Mouse (Mus musculus) limb, embryonic 11.5 days (tissue): Measurements from ENCODE around the gene Dusp12. TPM values are rescaled to one million over a fixed set of nuclear protein-coding genes. Genes with fewer than 3 reads are reported as not detected.

Experiments used
- ATAC-seq: fragments of 200-750 bp; cut with Nextera tagmentation; 2 replicates; pipeline ENCODE4 v1.8.0; 2017; ENCODE audit warnings: low read depth; ENCODE audit not compliant: insufficient number of reproducible peaks, low FRiP score, low TSS enrichment
- DNase-seq: peaks from one replicate; pipeline ENCODE4 v3.0.0-alpha.2; 2015; ENCODE audit warnings: low spot score
- H3K27ac ChIP-seq: fragments of 300-500 bp; sonication (generic); replicated peaks from 2 replicates; pipeline ENCODE4 v1.5.1; 2014; ENCODE audit warnings: low read depth, mild to moderate bottlenecking, low read length
- H3K27me3 ChIP-seq: fragments of 300-500 bp; sonication (generic); 2 replicates; pipeline ENCODE4 v1.6.1; 2014; ENCODE audit warnings: mild to moderate bottlenecking, low read length, mixed read lengths; ENCODE audit not compliant: control insufficient read depth, insufficient read depth
- H3K36me3 ChIP-seq: fragments of 300-500 bp; sonication (generic); 2 replicates; pipeline ENCODE4 v1.6.1; 2014; ENCODE audit warnings: mild to moderate bottlenecking, low read length, moderate library complexity, mixed read lengths; ENCODE audit not compliant: control insufficient read depth, insufficient read depth
- H3K4me1 ChIP-seq: fragments of 300-500 bp; sonication (generic); 2 replicates; pipeline ENCODE4 v1.6.1; 2014; ENCODE audit warnings: low read length, mixed read lengths; ENCODE audit not compliant: control insufficient read depth, insufficient read depth
- H3K4me2 ChIP-seq: fragments of 300-500 bp; sonication (generic); 2 replicates; pipeline ENCODE4 v1.6.1; 2014; ENCODE audit warnings: low read depth, mild to moderate bottlenecking, moderate library complexity; ENCODE audit not compliant: severe bottlenecking
- H3K4me3 ChIP-seq: fragments of 300-500 bp; sonication (generic); 2 replicates; pipeline ENCODE4 v1.5.1; 2014; ENCODE audit warnings: low read depth, low read length
- H3K9ac ChIP-seq: fragments of 300-500 bp; sonication (generic); 2 replicates; pipeline ENCODE4 v1.6.1; 2014; ENCODE audit warnings: mild to moderate bottlenecking, low read length
- H3K9me3 ChIP-seq: fragments of 300-500 bp; sonication (generic); 2 replicates; pipeline ENCODE4 v1.6.1; 2016; ENCODE audit warnings: low read length; ENCODE audit not compliant: control insufficient read depth
- WGBS: fragments of 180-500 bp; shearing (Covaris S2); extraction: QIAGEN DNeasy Blood & Tissue Kit; methylation state at CpG from one replicate; pipeline ENCODE4 v1.1.7; 2014; 5-methylcytosine and 5-hydroxymethylcytosine counted together
- polyA plus RNA-seq: library from polyadenylated mRNA; unstranded; fragments of >200 nt; fragmentation: Nextera tagmentation; extraction: Ambion mirVana; gene quantifications from 2 replicates; pipeline ENCODE4 v1.2.1, GENCODE M21; 2014

The Dusp12 gene
- polyA plus RNA-seq, result 40.8 and 44.9 TPM in 2 replicates

DNA sequence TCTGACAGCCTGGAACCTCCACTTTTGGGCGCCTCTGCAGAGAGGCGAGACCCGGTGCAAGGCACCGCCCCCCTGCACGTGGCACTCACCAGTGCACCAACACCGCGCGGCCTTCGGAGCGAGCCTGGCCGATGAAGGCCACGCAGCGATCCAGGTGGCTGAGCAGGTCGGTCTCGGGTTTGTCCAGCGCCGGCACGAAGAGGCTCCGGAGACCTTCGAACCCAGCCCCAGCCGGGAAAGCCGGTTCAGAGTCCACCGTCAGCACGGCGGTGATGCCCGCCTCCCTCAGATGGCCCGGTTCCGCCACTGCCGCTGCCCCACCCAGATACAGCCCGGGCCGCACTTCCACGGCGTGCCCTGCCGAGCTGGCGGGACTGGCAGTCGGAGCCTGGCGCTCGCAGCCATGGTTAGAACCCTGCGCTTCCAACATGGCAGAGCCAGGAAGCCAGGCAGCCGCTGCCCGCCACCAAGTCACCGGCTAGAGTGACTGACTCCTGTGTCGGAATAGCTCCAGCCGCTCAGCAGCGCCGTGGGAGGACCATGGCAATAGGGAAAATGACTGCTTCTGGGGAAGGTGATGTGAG, at the start of gene Dusp12, which contains the start of gene Gm26620:
TSS of gene Dusp12 (minus strand) at position 563 of the 584 bp plus-strand sequence.
TSS of gene Gm26620 (plus strand) at position 88 of the 584 bp plus-strand sequence.
- Histone ChIP-seq H3K9ac (peak within 1 kb of the TSS; percentile 87), H3K4me2 (peak within 1 kb of the TSS; percentile 59), H3K36me3 (no peaks in the 10 kb centered on the region), H3K27ac (peak within 1 kb of the TSS; percentile 42; the same call in 1 of the 2 replicates), H3K4me1 (no peaks in the 10 kb centered on the region), H3K27me3 (no peaks in the 10 kb centered on the region), H3K9me3 (no peaks in the 10 kb centered on the region), H3K4me3 (peak within 1 kb of the TSS; percentile 95)
- WGBS, result under 1% methylated on average over 46 of the region's 46 CpGs
- ATAC-seq (peak; percentile 86), DNase-seq (peak; percentile 91)

DNA sequence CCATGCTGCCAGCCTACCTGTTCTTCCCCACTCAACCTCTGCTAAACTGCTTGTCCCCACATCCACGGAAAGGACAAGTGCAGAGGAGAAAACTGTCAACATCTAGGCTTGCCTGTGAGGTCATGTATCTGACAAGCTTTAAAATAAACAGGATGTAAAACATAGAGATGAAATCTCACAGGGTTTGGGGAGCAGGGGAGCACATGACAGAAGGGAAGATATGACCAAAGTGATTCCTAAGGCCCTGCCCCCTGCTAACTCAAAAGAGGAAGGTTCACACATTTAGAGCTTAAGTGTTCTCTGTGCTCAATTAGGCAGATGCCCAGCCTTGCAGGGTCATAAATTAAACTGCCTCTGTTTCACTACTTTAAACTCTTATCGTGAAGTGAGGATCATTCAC, 49.0 kb upstream of the Dusp12 start:
- H3K9me3 ChIP-seq, result no peaks in the 10 kb centered on the region
- no peaks in the 10 kb centered on the region for H3K27me3 ChIP-seq
- ATAC-seq (no peak), DNase-seq (no peak)
- no peaks in the 10 kb centered on the region for H3K4me1 ChIP-seq
- H3K27ac ChIP-seq, result no peak overlapping the region
- WGBS, result 54% methylated on average over 2 of the region's 2 CpGs
- no peaks in the 10 kb centered on the region for H3K36me3 ChIP-seq
- no peak overlapping the region for H3K4me3 ChIP-seq
- H3K4me2 ChIP-seq, result no peak overlapping the region
- no peak overlapping the region for H3K9ac ChIP-seq

DNA sequence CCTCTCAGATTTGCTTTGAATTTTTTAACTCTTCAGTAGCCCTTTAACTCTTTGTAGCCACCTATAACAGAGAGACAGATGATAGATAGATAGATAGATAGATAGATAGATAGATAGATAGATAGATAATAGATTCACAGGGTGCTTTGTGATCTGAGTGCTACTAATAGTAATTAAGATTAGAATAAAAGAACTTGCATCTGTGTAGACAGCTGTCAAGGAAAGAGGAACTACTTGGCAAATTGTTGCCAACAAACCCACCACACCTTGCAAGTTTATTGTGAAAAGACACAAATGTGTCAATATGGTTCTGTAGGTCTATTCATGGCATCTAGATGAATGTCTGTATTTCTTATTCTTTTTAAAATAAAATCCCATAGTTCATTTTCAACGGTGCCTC, 48.6 kb upstream of the Dusp12 start:
- Histone ChIP-seq H3K27ac (no peak overlapping the region), H3K4me3 (no peak overlapping the region), H3K27me3 (no peaks in the 10 kb centered on the region), H3K9me3 (no peaks in the 10 kb centered on the region), H3K36me3 (no peaks in the 10 kb centered on the region), H3K4me2 (no peak overlapping the region), H3K4me1 (no peaks in the 10 kb centered on the region), H3K9ac (no peak overlapping the region)
- WGBS, result 79% methylated on average over 1 of the region's 1 CpGs
- DNase-seq (no peak), ATAC-seq (no peak)

DNA sequence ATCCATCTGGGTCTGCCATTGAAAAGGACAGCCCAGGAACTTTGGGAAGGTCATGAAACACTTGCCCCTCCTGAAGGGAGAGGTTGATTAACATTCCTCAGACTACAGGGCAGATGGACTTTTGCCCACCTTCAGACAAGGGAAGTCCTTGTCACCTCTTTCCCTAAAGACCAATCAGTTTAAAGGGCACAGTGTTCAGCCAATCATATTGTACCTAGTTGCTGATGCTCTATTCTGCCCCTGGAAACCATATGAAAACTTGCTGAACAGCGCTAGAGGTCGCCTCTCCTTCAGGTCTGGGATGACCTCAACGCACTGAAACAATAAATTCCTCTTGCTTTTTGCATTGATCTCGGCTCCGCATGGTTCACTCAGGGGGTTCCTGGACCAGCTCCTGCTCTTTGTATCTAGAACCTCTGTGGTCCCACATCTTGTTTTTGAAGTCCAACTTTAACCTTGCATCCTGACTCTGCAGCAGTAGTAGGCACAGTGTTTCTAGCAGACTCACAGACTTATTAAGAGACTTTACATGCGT, 48.1 kb upstream of the Dusp12 start:
- H3K9ac ChIP-seq, result no peak overlapping the region
- no peak overlapping the region for H3K4me2 ChIP-seq
- DNase-seq, result no peak
- H3K4me1 ChIP-seq, result no peaks in the 10 kb centered on the region
- H3K36me3 ChIP-seq, result no peaks in the 10 kb centered on the region
- WGBS, result 73% methylated on average over 6 of the region's 6 CpGs
- H3K27ac ChIP-seq, result no peak overlapping the region
- H3K27me3 ChIP-seq, result no peaks in the 10 kb centered on the region
- H3K4me3 ChIP-seq, result no peak overlapping the region
- no peak for ATAC-seq
- H3K9me3 ChIP-seq, result no peaks in the 10 kb centered on the region

DNA sequence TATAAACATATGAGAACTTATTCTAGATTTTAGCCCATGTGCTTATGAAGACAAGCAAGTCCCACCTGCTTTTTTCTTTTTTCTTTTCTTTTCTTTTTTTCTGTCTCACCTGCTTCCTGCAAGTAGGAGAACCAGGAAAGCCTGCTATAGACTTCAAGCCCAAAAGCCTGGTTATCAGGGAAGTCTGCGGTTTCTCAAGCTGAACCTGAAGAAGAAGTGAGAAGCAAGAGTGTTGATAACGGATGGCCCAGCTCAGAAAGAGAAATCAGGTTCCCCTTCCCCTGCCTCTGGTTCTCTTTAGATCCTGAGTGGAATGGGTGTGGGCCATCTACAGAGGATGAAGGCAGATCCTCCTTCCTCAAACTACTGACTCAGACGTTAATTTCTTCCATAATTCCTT, 46.7 kb upstream of the Dusp12 start:
- no peak for ATAC-seq
- H3K27ac ChIP-seq, result no peak overlapping the region
- H3K4me1 ChIP-seq, result no peaks in the 10 kb centered on the region
- H3K36me3 ChIP-seq, result no peaks in the 10 kb centered on the region
- H3K4me3 ChIP-seq, result no peak overlapping the region
- no peaks in the 10 kb centered on the region for H3K9me3 ChIP-seq
- H3K4me2 ChIP-seq, result no peak overlapping the region
- no peak for DNase-seq
- no peaks in the 10 kb centered on the region for H3K27me3 ChIP-seq
- WGBS, result 86% methylated on average over 3 of the region's 3 CpGs
- H3K9ac ChIP-seq, result no peak overlapping the region

DNA sequence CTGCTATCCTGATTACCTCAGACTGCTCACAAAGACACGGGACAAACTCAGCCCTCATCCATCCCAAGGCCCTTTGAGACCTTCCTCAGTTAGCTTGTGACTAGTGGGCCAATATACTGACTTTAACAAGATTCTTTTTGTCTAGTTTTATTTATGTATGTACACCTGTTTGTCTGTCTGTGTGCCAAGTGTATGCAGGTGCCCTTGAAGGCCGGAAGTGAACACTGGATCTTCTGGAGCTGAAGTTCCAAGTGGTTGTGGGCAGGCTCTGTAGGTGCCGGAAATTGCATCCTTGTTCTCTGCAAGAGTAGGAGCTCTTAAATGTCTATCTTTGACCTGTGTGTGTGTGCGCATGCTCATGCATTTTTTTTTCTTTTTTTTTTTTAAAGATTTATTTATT, 43.9 kb upstream of the Dusp12 start:
- Histone ChIP-seq H3K36me3 (no peaks in the 10 kb centered on the region), H3K9me3 (no peaks in the 10 kb centered on the region), H3K4me3 (no peak overlapping the region), H3K4me1 (no peaks in the 10 kb centered on the region), H3K9ac (no peak overlapping the region), H3K4me2 (no peak overlapping the region), H3K27me3 (no peaks in the 10 kb centered on the region), H3K27ac (no peak overlapping the region)
- WGBS, result 88% methylated on average over 4 of the region's 4 CpGs
- DNase-seq (no peak), ATAC-seq (no peak)

DNA sequence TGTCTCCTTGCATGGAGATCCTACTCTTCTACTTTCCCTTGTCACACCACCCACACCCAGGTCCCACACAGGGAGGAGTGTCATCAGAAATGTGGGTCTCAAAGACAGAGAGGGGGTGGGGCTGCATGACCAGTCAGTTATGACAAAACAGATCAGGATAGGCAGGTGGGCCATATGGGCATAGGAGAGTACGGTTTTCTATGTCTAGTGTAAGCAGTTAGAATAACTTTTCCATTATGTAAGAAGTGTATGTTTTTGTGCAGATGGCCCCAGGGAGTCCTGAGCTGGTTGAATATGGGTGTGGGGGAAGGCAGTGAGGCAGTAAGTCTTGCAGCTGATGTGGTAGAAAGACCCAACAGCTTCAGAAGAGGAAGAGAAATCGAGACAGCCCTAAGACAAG, 43.1 kb upstream of the Dusp12 start:
- no peaks in the 10 kb centered on the region for H3K4me1 ChIP-seq
- WGBS, result 85% methylated on average over 2 of the region's 2 CpGs
- no peak overlapping the region for H3K4me2 ChIP-seq

DNA sequence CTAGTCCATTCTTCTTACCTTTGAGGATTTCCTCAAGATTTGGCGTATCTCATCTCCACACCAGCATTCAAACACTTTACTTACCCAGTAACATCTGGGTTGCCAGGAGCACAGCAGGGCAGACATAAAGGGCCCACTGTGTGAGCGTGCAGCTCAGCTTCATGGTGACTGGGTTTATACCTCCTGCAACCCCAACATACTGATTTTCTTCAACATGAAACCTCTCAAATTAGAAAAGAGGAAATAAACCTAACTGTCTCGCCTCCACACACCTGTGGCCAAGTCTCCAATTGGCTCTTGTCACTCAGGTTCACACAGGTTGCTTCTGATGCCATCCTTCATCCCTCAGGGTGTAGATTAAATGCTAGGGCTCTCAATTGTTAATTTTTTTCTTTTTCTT, 42.0 kb upstream of the Dusp12 start, which contains the start of gene Fcrla:
TSS of gene Fcrla (minus strand) at position 206 of the 400 bp plus-strand sequence.
- no peak for DNase-seq
- Histone ChIP-seq H3K27me3 (no peaks in the 10 kb centered on the region), H3K4me2 (no peak within 1 kb of the TSS), H3K27ac (no peak within 1 kb of the TSS), H3K9me3 (no peaks in the 10 kb centered on the region), H3K36me3 (no peaks in the 10 kb centered on the region), H3K9ac (no peak within 1 kb of the TSS), H3K4me3 (no peak within 1 kb of the TSS), H3K4me1 (no peaks in the 10 kb centered on the region)
- WGBS, result 78% methylated on average over 3 of the region's 3 CpGs
- no peak for ATAC-seq

More for the DNA sequence above, 43.1 kb upstream of the Dusp12 start:
- no peaks in the 10 kb centered on the region for H3K27me3 ChIP-seq
- DNase-seq (no peak), ATAC-seq (no peak)
- H3K4me3 ChIP-seq, result no peak overlapping the region
- H3K9ac ChIP-seq, result no peak overlapping the region
- H3K9me3 ChIP-seq, result no peaks in the 10 kb centered on the region
- no peaks in the 10 kb centered on the region for H3K36me3 ChIP-seq
- H3K27ac ChIP-seq, result no peak overlapping the region
